Mouse (Mus musculus) activated CD4-positive, CD25-positive, alpha-beta regulatory T cell, adult 4 months (primary cell): ENCODE results near the gene Ccm2. TPM values are rescaled to one million over a fixed set of nuclear protein-coding genes. Genes with fewer than 3 reads are reported as not detected.
A peak's percentile ranks its signal among the peaks of the same experiment; 100 is the strongest.

ENCODE experiments used
- ATAC-seq: one replicate; pipeline ENCODE4 v1.8.0; 2017
- polyA plus RNA-seq, 2 experiments: library from polyadenylated mRNA; unstranded; fragments of 100-300 nt; shearing (Covaris generic); gene quantifications; one replicate each; pipeline ENCODE4 v1.2.1; 2017

Ccm2 gene
- polyA plus RNA-seq, 2 experiments from 2014 or later: 136 TPM

DNA sequence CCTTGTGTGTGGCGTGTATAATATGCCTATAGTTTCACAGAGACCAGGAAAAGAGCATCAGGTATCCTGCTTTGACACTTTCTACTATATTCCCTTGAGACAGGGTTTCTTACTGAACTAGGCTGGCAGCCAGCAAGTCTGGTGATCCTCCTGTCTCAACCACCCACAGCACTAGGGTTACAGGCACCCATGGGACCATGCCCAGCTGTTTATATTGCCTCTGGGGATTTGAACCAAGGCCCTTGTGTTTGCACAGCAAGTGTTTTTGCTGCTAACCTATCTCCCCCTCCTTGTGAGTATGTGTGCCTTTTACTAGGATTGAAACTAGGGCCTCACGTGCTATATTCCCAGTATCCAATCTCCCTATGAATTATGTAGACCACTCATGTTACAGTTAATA is 34.9 kb downstream of the Ccm2 start:
- no peak for ATAC-seq

DNA sequence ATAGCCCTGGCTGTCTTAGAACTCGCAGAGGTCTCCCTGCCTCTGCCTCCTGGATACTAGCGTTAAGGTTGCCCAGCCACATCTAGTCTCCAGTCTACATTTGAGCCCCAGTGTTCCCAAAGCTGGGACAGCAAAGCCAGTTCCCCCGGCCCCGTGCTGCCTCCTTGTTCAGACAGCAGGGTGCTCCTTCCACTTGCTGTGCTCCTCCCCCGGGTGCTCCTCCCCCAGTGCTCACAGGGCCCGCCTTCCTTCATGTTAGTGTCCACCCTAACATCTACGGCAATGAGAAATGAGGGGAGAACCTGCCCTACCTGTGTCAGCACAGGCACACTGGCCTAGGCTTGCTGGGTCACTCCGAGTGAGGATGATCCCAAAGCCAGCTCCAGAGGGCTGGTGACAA is 39.1 kb downstream of the Ccm2 start:
- no peak for ATAC-seq

- peak; percentile 40 for ATAC-seq
Observed at GRCm38 (mm10) chr11:6586660-6587059, 40.0 kb downstream of the Ccm2 start.

GRCm38 (mm10) chr11:6587249-6587940 is 40.7 kb downstream of the Ccm2 start:
- ATAC-seq: no peak

- no peak for ATAC-seq
Observed at GRCm38 (mm10) chr11:6588295-6588694, 41.6 kb downstream of the Ccm2 start.

GRCm38 (mm10) chr11:6589838-6590237 is 43.2 kb downstream of the Ccm2 start:
- no peak for ATAC-seq

- ATAC-seq: no peak
Observed at GRCm38 (mm10) chr11:6590933-6591675, 44.4 kb downstream of the Ccm2 start.

DNA sequence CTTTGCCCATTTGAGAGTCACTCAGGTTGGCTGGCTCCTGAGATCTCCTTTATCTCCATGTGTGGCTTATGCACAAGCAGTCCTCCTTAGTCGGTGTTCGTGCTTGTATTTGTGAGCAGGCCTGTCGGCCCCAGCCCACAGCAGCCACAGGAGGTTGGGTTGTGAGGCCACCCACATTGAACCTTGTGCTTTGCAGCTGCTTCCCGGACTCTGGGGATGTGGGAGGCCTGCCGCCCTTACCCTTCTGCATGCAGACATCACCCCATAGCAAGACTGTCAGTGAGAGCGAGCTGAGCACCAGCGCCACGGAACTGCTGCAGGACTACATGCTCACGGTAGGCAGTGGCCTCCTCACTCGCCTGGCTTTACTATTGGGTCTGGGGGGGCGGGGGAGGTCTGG is 46.7 kb downstream of the Ccm2 start:
- no peak for ATAC-seq

DNA sequence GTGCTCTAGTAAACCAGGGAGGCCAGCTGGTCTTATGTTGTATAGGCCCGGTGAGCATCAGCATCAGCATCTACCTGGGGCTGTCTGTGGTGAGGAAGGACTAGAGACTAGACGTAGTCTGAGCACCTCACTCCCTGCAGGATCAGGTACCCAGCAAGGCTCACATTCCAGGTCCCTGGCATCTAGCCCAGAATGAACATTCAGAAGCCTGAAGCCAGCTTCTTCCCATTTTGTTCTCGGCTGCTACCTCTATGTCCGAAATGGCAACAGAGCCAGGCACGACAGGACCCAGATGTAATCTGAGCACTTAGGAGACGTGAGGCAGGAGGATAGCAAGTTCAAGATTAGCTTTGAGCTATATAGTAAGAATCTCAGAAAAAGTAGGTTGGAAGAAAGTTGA is 48.2 kb downstream of the Ccm2 start:
- ATAC-seq: no peak

DNA sequence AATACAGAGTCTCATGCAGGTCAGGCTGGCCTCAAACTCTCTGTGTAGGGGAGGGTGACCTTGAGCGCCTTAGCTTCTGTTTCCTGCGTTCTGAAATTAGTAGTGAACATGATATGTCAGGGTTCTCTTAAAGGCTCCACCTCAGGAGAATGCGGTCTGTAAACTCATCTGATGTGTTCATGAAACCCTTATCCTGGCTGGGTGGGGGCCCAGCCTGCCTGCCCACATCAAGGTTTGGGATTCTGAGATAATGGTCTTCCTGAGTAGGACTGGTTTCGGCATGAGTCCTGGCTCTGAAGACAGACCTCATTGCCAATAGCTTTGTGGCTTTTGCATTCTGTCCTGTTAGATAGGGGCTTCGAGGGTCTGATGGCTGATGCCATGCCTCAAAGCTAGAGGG is 48.7 kb downstream of the Ccm2 start:
- ATAC-seq: no peak

DNA sequence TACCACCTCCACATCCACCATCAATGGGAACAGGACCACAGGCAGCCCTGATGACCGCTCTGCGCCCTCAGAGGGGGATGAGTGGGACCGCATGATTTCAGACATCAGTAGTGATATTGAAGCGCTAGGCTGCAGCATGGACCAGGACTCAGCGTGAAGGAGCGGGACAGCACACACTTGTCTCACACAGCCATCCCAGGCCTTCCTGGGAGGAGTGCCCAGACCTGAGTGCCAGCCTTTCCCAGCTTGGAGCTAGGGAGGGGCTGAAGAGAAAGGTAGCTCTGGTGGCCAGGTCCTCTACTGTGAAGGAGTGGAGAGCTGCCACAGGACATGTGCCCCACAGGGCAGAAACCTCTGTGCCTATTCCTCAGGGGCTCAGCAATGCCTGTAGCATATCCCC is 49.5 kb downstream of the Ccm2 start:
- no peak for ATAC-seq

DNA sequence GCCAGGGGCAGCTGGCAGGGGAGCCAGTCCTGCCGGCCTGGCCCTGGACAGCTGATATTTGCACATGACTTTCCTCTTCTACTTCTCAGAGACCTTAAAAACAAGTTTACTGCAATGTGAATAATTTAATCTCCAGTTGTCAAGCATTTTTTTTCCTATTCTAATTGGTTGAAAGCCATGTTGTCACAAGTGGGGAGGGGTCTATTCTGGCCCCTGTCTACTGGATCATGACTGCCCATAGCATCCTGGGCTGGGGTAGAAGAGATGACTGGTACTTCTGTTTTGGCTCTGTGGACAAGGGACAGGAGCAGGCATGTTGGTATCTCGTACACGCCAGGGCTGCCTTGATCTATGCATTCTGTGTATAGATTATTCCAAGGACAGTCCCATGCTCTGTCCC is 49.9 kb downstream of the Ccm2 start:
- ATAC-seq: no peak

- peak; percentile 34 for ATAC-seq
Observed at GRCm38 (mm10) chr11:6597523-6597922, 50.8 kb downstream of the Ccm2 start.

GRCm38 (mm10) chr11:6598191-6598889 is 51.7 kb downstream of the Ccm2 start:
- no peak for ATAC-seq

DNA sequence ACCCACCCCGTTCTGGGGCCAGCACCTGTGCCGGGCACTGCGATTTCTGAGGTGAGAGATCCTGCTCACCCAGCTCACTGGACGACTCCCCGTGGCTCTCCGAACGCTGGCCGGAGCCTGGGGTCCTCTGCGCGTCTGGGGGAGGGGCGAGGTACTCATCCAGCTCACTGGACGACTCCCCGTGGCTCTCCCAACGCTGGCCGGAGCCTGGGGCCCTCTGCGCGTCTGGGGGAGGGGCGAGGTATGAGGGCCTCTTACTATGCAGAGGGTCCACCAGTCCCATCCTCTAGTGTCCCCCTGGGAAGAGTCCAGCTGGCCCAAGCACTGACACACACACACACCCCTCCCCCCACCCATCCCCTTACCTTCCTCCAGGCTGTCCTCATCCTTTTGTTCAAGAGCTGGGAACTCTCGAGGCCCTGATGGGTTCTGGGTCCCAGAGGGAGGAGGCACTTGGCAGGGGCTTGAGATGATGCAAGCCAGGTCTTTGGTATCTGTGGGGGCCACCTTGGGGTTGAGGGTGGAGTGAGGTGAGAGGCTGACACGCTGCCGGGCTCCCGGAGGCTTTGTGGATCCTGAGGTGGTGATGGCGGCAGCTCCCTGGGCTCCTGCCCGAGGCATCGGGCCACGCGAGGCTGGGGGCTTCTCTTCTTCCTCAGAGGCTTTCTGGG is 52.5 kb downstream of the Ccm2 start:
- no peak for ATAC-seq

DNA sequence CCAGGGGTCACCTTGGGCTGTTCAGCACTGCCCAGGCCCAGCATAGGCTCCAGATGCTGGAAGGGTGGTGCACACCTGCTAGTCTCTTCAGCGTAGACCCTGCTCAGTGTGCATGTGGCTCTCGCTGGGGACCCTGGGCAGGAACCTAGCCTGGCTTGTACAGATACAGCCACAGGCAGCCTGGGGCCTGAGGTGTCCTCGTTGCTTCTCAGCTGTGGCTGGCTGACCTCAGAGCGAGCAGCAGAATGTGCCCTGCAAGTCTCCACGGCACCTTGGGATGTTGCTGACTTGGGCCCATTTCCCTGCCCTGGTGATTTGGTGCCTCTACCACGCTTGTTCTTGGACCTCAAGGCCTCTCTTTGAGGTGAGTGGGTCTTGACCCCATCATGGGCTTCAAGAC is 53.1 kb downstream of the Ccm2 start:
- ATAC-seq: no peak

DNA sequence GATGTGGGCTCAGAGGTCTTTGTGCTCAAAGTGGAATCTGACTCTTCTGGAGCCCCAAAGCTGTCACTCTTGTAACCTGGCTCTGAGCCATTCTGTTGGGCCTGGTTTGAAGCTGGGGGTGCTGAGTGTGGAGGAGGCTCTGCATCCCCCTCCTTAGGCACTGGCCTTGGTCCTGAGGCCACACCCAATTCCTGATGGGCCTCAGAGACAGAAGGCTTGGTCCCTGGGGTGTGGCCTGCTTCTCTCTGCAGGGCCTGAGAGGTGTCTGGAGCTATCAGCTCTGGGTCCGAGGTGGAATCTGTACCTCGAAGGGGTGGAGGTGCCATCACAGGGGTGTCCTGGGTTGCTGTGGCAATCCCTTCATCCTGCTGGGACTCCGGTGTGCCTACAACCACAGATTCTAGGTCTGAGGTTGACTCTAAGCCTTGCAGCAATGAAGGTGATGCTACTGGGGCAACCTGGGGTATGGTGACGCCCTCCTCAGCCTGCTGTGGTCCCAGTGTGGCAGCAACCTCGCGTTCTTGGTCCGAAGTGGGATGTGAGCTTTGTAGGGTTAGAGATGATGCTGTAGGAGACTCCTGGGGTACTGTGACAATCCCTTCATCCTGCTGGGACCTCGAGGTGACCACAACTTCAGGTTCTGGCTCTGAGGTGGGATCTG is 53.7 kb downstream of the Ccm2 start:
- ATAC-seq: no peak

GRCm38 (mm10) chr11:6601649-6602480 is 55.2 kb downstream of the Ccm2 start:
- no peak for ATAC-seq

DNA sequence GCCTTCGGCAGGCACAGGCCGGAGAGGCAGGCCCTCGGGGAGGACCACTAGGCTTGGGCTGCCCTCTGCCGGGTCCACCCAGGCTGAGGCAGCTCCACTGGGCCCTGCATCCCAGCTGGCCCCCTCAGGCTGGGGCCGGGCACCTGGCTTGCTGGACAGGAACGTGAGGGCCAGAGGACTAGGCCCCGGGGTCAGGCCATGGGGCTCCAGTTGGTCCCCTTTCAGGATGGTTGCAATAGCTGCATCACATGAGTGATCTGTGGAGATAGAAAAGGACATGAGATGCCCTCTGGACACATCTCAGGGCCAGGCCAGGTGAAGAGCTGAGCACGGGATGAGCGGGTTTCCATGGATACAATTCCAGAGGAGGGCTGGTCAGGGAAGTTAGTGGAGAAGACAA is 56.0 kb downstream of the Ccm2 start:
- ATAC-seq: no peak

GRCm38 (mm10) chr11:6603224-6603623 is 56.5 kb downstream of the Ccm2 start:
- ATAC-seq: no peak

DNA sequence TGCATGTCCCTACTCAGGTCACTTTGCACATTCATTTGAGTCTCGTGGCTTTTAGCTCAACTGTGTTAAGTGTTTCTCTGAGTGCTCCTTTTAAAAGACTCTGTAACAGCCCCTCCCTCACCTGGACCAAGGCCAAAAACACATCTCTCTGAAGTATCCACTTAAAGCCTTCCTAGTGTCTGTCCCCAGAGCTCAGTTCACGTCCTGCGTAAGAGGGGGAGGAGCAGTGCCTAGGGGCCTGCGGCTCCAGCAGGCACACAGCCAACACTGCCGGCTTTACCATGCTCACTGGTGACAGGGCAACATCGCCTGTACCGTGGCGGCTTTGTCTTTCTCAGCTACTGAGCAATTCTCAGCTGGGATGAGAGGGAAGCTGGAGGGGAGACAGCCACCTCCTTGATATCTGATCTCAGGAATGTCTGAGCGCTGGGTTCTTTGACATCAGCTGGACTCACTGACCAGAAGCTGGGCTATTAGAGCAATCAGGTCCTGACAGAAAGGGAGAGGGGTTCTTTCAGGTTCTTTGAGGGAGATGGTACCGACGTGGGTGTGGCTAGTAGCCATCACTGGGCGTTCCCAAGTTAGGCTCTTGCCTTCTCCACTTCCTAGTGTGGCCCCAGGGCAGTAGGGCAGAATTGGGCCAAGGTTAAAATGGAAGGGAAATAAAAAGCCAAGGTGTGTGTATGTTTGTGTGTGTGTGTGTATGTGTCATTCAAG is 57.4 kb downstream of the Ccm2 start:
- ATAC-seq: no peak
